Mouse (Mus musculus) liver, adult 2 months (tissue): Measurements from ENCODE around the gene Senp2.

Source experiments
- CTCF ChIP-seq: fragments of 200-500 bp; IDR thresholded peaks from 2 replicates; pipeline ENCODE4 v1.5.1; 2011; ENCODE audit warnings: low read depth, low read length, control low read depth
- POLR2A ChIP-seq: fragments of 200-500 bp; IDR thresholded peaks from 2 replicates; pipeline ENCODE4 v1.6.1; 2011; ENCODE audit warnings: low read length, control low read depth; ENCODE audit not compliant: insufficient read depth; ENCODE audit errors: extremely low read depth

- TF ChIP-seq POLR2A = no peak
- no peak for TF ChIP-seq CTCF
Observed at GRCm38 (mm10) chr16:22043830-22044229, 34.5 kb downstream of the Senp2 start.
